Mouse (Mus musculus) ES-E14 (cell line): ENCODE measurements around the gene Mboat2. TPM values are rescaled to one million over a fixed set of nuclear protein-coding genes. Genes with fewer than 3 reads are reported as not detected.

Experiments
- DNase-seq: peaks from one replicate; pipeline ENCODE4 v3.0.0-alpha.2; 2013; ENCODE audit warnings: low read depth, low spot score
- H3K27ac ChIP-seq: 2 replicates; pipeline ENCODE4 v1.5.1; 2012; ENCODE audit warnings: low read depth, mild to moderate bottlenecking, low read length, moderate library complexity, mixed read lengths; ENCODE audit not compliant: poor library complexity, insufficient read depth, severe bottlenecking
- H3K36me3 ChIP-seq: 2 replicates; pipeline ENCODE4 v1.6.1; 2012; ENCODE audit warnings: mild to moderate bottlenecking, low read length, moderate library complexity, mixed read lengths; ENCODE audit not compliant: control insufficient read depth, poor library complexity, insufficient read depth, severe bottlenecking
- H3K4me1 ChIP-seq, 2 experiments: fragments of 150-350 bp in 1 of 2; sonication (generic) in 1 of 2; 2 replicates each; pipeline ENCODE4 v1.6.1; 2012; ENCODE audit warnings: low read length in 2 of 2, mild to moderate bottlenecking in 1 of 2, mixed read lengths in 1 of 2; ENCODE audit not compliant: control insufficient read depth in 2 of 2, insufficient read depth in 2 of 2, poor library complexity in 1 of 2
- H3K4me3 ChIP-seq, 2 experiments: fragments of 150-350 bp in 1 of 2; sonication (generic) in 1 of 2; 2 replicates each; pipeline ENCODE4 v1.5.1; 2012; ENCODE audit warnings: low read length in 2 of 2, low read depth in 1 of 2, mild to moderate bottlenecking in 1 of 2, mixed read lengths in 1 of 2; ENCODE audit not compliant: insufficient read depth in 1 of 2, poor library complexity in 1 of 2, severe bottlenecking in 1 of 2
- H3K9ac ChIP-seq: 2 replicates; pipeline ENCODE4 v1.6.1; 2012; ENCODE audit warnings: low read depth, mild to moderate bottlenecking, low read length, mixed read lengths; ENCODE audit not compliant: poor library complexity, insufficient read depth, severe bottlenecking
- H3K9me3 ChIP-seq: fragments of 150-350 bp; sonication (generic); 2 replicates; pipeline ENCODE4 v1.6.1; 2012; ENCODE audit warnings: low read depth, mild to moderate bottlenecking, low read length; ENCODE audit not compliant: control insufficient read depth, insufficient read depth
- CHD2 ChIP-seq: IDR thresholded peaks from 2 replicates; pipeline ENCODE4 v1.6.1; 2014; ENCODE audit warnings: mild to moderate bottlenecking, low read depth, low read length, inconsistent platforms
- HCFC1 ChIP-seq: IDR thresholded peaks from 2 replicates; pipeline ENCODE4 v1.6.1; 2012; ENCODE audit warnings: low read length, inconsistent platforms, borderline replicate concordance; ENCODE audit not compliant: insufficient read depth
- MAFK ChIP-seq: IDR thresholded peaks from 2 replicates; pipeline ENCODE4 v1.6.1; 2014; ENCODE audit warnings: mild to moderate bottlenecking, low read depth, low read length, inconsistent platforms; ENCODE audit not compliant: insufficient read depth
- ZC3H11A ChIP-seq: IDR thresholded peaks from 2 replicates; pipeline ENCODE4 v1.6.1; 2012; ENCODE audit warnings: low read depth, mild to moderate bottlenecking, inconsistent platforms, low read length, borderline replicate concordance
- ZNF384 ChIP-seq: IDR thresholded peaks from 2 replicates; pipeline ENCODE4 v1.6.1; 2012; ENCODE audit warnings: low read depth, low read length, inconsistent platforms
- in situ Hi-C, 2 experiments: fragments of 600-800 bp; cut with MboI; formaldehyde crosslinking; loops; one replicate each; pipeline ENCODE4 v1.15.1; 2025; ENCODE audit warnings: low sequenced_read_pairs in 2 of 2, inconsistent platforms in 1 of 2; ENCODE audit not compliant: unreplicated experiment in 2 of 2
- total RNA-seq: library from RNA; depleted of rRNA; stranded (reverse); fragments of 300-350 nt; gene quantifications from 2 replicates; pipeline ENCODE4 v1.2.3, GENCODE M21; 2012

Gene Mboat2
- total RNA-seq, 1 experiment: 16.0 TPM

DNA sequence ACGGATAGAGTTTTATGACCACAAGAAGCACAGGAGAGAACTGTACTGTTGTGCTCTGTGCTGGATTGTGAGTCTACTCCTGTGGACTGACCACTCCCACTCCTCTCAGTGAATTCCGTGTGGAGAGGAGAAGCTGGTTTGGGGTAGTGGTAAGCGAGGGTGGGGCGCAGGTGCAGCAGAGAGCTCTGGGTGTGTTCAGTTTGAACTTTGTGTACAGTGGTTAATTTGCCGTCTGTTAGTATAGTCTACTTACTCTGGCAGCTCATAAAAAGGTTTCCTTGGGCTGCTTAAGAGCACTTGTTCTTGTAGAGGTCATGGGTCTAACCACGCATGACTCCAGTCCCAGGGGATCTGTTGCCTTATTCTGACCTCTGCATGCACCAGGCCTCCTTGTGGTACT is 36.0 kb downstream of the Mboat2 start:
- TF ChIP-seq ZNF384 (no peak), HCFC1 (no peak), ZC3H11A (no peak), MAFK (no peak), CHD2 (no peak)
- in situ Hi-C loops: no loop called here
- Histone ChIP-seq H3K9ac (no peak overlapping the region), H3K36me3 (no peaks in the 10 kb centered on the region), H3K27ac (no peak overlapping the region), H3K4me1 (0 out of 4 replicates have a peak, but pooled peaks cover 0 to 2% of the 10 kb centered on the region in 2 experiments), H3K9me3 (no peaks in the 10 kb centered on the region), H3K4me3 (no peak overlapping the region)
- DNase-seq: no peak

DNA sequence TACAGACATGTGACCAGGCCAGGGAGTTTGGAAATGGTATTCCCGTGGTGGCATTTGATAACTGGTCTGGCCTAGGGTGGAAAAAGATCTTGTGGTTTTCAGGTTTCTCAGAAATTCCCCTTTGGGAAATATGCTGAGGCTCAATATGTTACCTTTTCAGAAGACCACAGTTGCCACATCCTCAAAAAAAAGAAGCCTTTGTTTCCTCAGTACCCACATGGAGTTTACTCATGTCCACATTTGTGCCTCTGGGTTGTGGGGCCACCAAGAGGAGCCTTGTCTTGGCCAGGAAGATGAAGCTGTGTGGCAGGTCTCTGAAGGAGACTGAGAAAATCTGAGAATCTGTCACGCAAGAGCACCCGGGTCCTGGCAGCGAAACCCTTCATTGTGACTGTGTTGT is 38.0 kb downstream of the Mboat2 start:
- Histone ChIP-seq H3K4me1 (0 out of 4 replicates have a peak, but pooled peaks cover 0 to 2% of the 10 kb centered on the region in 2 experiments), H3K27ac (no peak overlapping the region), H3K9me3 (no peaks in the 10 kb centered on the region), H3K4me3 (no peak overlapping the region), H3K36me3 (no peaks in the 10 kb centered on the region), H3K9ac (no peak overlapping the region)
- DNase-seq: no peak
- in situ Hi-C loops: no loop called here
- TF ChIP-seq MAFK (no peak), ZC3H11A (no peak), HCFC1 (no peak), ZNF384 (no peak), CHD2 (no peak)

GRCm38 (mm10) chr12:24869231-24869630 is 38.6 kb downstream of the Mboat2 start:
- 0 out of 4 replicates have a peak, but pooled peaks cover 0 to 2% of the 10 kb centered on the region in 2 experiments for H3K4me1 ChIP-seq
- H3K27ac ChIP-seq: no peak overlapping the region
- H3K9me3 ChIP-seq: no peaks in the 10 kb centered on the region
- TF ChIP-seq ZC3H11A (no peak), CHD2 (no peak), ZNF384 (no peak), HCFC1 (no peak), MAFK (no peak)
- H3K36me3 ChIP-seq: no peaks in the 10 kb centered on the region
- H3K4me3 ChIP-seq: no peak overlapping the region
- in situ Hi-C loops: no loop called here
- DNase-seq: no peak
- no peak overlapping the region for H3K9ac ChIP-seq

DNA sequence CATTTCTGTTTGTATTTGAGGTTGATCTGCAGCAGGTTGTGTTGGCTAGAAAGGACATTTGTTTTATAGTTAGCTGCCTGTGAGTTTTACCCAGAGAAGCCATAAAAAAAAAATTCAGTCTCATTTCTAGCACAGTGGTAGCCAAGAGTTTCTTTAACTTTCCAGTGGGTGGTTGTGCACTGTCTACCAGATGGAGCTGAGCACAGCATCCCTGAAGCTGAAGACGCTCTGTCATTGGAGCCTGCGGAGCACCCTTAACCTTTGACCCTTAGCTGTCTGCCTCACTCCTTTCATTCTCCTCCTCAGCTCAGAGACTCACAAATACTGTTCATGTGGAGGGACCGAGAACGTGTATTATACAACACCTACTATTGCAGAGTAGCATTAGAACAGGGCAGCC is 40.2 kb downstream of the Mboat2 start:
- Histone ChIP-seq H3K36me3 (no peaks in the 10 kb centered on the region), H3K9me3 (no peaks in the 10 kb centered on the region), H3K4me1 (0 out of 4 replicates have a peak, but pooled peaks cover 0 to 2% of the 10 kb centered on the region in 2 experiments), H3K27ac (no peak overlapping the region), H3K9ac (no peak overlapping the region), H3K4me3 (no peak overlapping the region)
- TF ChIP-seq ZC3H11A (no peak), ZNF384 (no peak), HCFC1 (no peak), MAFK (no peak), CHD2 (no peak)
- no peak for DNase-seq
- in situ Hi-C loops: no loop called here

DNA sequence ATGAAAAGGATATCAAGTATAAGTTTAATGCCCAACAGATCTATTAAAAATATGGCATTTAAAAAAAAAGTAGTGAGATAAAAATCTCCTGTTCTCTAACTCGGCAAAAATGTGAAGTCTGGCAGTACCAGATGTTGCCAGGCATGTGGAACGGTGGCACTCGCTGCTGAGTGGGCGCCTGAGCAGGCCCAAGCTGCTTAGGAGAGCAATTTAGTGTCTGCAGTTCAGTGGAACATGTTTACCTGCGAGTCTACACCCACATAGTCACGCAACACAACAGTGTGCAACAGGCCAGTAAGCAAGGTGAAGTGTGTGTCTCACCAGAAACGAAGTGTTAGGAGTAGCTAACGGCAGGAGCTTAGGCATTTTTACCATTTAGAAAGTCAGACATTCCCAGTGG is 41.6 kb downstream of the Mboat2 start:
- DNase-seq: no peak
- peaks cover under 1 to 3% of the 10 kb centered on the region in 2 experiments; a peak in 1 of 4 replicates for H3K4me1 ChIP-seq

More for the DNA sequence above, 41.6 kb downstream of the Mboat2 start:
- H3K9ac ChIP-seq: no peak overlapping the region
- TF ChIP-seq HCFC1 (no peak), ZC3H11A (no peak), CHD2 (no peak), MAFK (no peak), ZNF384 (no peak)
- no peaks in the 10 kb centered on the region for H3K9me3 ChIP-seq
- in situ Hi-C loops: no loop called here
- H3K27ac ChIP-seq: no peak overlapping the region
- no peak overlapping the region for H3K4me3 ChIP-seq
- H3K36me3 ChIP-seq: no peaks in the 10 kb centered on the region
